Mouse (Mus musculus) gonadal fat pad, adult 2 months (tissue): ENCODE results near the gene Numbl. TPM values are rescaled to one million over a fixed set of nuclear protein-coding genes. Genes with fewer than 3 reads are reported as not detected.

ENCODE experiments used
- DNase-seq: peaks from one replicate; pipeline ENCODE4 v3.0.0-alpha.2; 2012; ENCODE audit warnings: low read depth
- polyA plus RNA-seq: library from polyadenylated mRNA; depleted of rRNA; stranded (reverse); fragments of >200 nt; gene quantifications from 2 replicates; pipeline ENCODE4 v1.2.3, GENCODE M21; 2012

Gene Numbl
- polyA plus RNA-seq, 1 experiment, result 22.4 TPM

DNA sequence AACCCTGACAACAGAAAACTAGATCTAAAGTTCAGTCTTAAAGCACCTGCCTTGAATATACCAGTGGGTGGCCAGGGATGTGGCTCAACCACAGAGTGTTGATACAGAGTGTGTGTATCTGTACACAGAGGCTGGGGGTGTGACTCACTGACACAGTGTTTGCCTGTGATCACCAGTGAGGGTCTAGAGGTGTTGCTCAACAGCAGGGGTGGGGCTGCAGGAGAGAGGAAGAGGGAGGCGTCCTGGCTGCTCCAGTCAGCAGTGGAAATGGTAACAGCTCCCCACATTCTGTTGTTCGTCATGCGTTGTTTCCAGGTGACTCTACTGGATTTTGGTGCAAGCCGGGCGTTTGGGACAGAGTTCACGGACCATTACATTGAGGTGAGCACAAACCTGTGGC lies 6.3 kb upstream of the Numbl start:
- no peak for DNase-seq

DNA sequence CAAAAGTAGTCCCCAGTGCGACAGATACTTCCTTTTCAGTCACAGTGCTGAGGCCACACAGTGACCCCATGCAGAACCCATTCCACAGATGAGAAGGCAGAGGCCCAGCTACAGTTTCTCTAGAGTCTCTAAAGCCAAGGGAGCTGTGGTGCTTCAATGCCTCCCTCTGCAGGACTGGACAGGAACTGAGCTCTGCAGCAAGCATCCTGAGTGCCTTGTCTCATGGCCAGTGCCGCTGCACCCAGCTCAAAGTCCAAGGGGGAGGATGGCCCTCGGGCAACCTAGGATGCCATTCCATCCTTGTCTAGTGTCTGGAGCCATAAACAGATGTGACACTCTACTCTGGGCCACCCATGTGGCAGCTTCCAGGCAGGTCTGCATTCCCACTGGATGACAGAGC lies 2.5 kb upstream of the Numbl start:
- no peak for DNase-seq

DNA sequence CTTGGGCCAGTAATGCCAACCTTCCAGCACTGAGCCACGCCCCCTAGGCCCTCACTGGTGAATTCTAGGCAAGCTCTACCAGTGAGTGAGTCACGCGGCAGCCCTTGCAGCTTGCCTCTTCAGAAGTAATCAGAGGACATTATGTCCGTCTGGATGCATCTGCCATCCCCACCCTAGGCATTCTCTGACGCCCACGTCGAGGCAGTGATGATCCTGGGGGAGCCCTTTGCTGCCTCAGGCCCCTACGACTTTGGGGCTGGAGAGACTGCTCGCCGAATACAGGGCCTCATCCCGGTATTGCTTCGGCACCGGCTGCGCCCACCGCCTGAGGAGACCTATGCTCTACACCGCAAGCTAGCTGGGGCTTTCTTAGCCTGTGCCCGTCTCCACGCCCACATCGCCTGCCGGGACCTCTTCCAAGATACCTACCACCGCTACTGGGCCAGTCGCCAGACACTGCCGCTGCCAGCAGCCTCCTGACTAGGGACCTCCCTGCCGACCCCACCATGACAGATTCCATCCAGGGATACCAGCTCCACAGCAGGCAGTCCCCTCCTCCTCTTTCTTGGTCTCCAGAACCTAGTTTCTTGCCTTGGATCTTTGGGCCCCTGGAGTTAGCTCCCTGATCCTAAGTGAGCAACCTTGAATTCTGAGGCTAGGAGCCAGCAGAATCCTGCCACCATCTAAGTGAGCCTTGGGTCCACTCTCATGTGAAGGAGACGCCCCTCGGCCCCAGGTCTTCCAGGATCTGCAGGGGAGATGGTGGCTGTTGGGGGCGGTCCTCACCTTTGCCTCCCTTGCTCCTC lies 984 bp upstream of the Numbl start:
- DNase-seq, result no peak

DNA sequence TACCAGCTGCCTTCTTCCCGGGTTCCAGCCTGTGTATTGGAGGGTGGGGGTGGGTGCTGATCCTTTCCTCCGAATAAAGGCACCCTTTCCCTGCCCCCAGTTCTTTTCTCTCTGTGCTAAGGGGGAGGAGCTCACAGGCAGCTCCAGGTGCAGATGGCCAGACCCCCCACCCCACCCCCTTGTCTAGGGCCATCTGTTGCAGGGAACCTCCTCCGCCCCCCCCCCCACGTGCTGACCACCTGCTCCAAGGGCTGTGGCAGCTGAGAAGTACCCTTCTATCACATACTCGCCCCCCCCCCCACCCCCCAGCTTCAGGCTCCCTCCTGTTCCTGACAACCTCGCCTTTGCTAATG lies 405 bp upstream of the Numbl start:
- DNase-seq, result no peak

DNA sequence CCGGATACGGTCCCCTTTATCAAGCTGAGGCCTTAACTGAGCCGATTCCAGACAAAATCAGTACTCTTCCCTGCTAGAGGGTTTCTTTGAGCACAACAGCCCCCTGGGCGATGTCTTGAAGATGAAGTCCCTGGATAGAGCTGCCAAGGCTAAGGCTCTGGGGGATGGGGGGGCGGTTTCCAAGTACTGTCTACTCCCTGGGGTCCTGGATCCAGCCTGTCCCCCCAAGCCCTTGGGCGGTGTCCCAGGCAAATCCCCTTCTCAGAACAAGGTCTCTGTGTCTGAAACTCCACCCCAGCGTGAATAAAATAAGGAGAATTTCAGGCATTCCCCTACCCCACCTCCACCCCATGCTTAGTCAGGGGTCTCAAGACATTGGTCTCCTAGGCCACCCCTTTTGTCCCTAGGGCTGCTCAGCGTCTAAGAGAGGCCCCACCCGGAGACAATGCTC lies 1.1 kb downstream of the Numbl start:
- no peak for DNase-seq

DNA sequence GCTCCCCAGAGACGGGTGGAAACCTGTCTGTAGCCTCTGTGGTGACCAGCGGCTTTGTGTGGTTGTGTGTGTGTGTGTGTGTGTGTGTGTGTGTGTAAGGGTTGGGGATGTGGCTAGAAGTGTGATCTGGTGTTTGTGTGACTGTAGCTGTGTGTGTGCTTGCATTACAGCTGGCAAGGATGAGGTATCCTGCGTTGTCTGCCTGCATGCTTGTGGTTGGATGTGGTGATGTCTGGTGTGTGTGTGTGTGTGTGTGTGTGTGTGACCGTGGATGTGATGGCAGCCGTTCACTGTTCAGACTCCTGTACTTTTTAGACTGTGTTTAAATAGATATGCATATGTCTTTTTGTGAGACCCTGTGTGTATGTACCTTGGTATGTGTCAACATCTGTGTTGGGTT lies 1.5 kb downstream of the Numbl start:
- DNase-seq, result no peak

DNA sequence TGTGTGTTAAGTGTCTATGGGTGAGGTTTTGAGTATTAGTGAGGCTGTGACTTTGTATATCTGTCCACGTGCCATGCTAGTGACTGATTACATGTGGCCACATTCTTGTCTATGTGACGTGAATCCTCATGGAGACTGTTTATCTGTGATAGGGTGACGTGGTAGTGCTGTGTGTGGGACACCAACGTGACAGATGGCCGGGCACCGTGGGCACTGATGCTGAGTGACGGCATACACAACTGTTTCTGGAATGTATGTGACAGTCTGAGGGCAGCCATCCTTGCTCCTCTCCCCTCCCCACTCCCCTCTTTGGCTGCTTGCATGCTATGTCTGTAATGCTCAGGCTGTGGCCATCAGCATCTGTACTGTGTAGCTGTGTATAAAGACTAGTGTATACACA lies 2.6 kb downstream of the Numbl start:
- no peak for DNase-seq

DNA sequence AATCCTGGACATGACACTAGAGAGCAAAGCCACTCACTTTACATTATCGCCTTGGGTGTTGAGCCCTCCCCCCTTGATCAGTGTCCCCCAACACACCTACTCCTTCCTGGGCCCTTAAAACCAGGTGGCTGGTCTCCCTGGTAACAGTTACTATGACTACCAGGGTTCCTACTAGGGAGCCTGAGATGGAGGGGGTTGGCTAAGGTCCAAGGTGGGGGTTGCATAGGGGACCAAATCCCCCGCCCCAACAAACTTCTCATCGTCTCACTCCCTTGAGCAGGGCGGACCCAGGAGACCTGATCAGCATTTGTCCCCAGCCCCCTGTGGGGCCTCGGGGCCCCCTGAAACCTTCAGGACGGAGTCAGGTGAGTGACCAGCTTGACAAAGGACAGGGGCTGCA lies 3.7 kb downstream of the Numbl start:
- DNase-seq, result no peak

DNA sequence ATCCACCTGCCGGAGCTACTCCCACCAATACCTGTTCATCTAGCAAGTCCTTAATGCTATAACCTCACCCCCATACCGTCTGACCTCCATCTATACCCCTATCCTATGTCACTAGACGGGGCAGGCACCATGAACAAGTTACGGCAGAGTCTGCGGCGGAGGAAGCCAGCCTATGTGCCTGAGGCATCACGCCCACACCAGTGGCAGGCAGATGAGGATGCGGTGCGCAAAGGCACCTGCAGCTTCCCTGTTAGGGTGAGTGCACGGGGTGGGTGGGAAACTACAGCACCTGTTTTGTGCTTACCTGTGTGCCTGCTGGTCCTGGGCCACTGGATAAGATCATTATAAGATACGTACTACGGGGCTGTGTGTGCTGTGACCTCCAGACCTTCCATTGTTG lies 6.5 kb downstream of the Numbl start:
- no peak for DNase-seq

DNA sequence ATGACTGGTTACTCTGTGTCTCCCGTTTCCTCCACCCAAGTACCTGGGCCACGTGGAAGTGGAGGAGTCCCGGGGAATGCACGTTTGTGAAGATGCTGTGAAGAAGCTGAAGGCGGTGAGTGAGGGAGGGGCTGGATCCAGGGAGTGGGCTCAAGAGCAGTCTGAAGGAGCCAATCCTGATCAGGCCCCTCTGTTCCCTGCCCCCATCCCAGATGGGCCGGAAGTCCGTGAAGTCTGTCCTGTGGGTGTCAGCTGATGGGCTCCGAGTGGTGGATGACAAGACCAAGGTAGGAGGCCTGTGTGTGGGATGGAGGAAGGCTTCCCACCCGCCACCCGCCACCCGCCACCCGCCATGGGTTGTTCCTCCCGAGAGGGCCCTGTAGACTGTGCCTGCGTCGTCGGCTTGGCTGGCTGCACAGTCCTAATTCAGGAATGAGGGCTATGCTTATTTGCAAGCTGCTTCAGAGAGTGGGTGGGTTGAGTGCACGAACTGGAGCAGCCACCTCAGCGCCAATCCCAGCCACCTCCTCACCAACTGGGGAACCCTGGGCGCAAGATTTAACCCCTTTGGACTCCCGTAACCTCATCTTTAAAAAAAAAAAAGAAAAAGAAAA lies 8.4 kb downstream of the Numbl start:
- no peak for DNase-seq

DNA sequence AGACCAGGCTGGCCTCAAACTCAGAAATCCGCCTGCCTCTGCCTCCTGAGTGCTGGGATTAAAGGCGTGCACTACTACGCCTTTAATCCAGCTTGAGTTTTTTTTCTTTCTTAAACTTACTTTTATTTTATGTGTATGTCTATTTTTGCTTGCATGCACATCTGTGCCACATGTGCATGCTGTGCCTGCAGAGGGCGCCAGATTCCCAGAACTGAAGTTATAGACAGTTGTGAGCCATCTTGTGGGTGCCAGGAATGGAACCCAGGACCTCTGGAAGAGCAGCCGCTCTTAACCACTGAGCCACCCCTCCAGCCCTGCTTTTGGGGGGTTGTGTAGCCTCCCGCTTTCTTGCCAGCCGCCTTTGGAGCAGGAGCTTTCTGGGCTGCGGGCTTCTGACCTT lies 13.2 kb downstream of the Numbl start:
- DNase-seq, result no peak

DNA sequence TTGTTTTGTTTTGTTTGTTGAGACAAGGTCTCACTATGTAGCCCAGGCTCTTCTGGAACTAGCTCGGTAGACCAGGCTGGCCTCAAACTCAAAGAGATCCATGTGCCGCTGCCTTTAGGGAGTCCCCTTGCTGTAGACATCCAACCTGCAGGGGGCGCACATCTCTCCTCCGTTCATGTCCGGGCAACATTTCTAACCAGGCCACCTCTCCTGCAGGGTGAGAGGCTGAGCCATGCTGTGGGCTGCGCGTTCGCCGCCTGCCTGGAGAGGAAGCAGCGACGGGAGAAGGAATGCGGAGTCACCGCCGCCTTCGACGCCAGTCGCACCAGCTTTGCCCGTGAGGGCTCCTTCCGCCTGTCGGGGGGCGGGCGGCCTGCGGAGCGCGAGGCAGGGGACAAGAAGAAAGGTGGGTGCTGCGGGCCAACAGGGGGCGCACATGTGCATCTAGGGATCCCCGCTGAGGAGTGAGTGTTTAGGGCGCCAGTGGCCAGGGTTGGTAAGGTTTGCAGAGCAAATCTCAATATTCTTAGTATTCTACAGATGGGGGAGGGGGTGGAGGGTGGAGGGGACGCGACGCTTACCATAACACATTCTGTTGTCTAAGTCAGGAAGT lies 15.6 kb downstream of the Numbl start:
- DNase-seq, result no peak

DNA sequence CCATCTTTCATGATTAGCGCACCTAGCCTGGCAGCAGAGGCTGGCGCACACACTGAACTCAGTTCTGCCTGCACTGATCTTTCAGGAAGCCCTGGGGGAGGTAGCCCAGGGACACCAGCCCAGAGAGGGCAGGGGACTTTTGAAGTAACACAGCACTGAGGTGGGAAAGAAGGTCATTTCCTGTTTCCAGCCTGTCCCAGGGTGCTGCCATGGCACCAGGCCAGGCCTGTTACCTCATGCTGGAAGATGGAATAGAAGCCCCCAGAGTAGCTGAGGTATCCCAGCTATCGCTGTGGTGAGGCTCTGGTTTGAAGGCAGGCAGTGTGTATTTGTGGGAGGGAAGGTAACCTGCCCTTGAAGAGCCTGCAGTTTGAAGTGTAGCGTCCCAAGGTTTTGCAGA lies 16.7 kb downstream of the Numbl start:
- DNase-seq, result no peak

DNA sequence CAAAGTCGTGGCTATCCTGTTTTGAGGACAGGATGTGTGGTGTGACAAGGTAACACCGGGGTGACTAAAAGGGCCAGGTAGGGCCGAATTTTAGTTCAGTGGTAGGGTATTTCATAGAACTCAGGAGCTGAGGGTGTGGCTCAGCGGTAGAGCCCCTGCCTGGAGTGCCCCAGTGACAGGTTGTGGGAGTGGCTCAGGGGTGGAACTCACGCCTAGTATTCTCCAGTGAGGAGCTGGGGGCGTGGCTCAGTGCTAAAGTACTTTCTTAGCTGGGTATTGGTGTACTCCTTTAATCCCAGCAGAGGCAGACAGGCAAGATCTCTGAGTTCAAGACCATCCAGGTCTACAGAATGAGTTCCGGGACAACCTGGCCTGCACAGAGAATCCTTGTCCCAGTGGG lies 17.8 kb downstream of the Numbl start:
- no peak for DNase-seq

DNA sequence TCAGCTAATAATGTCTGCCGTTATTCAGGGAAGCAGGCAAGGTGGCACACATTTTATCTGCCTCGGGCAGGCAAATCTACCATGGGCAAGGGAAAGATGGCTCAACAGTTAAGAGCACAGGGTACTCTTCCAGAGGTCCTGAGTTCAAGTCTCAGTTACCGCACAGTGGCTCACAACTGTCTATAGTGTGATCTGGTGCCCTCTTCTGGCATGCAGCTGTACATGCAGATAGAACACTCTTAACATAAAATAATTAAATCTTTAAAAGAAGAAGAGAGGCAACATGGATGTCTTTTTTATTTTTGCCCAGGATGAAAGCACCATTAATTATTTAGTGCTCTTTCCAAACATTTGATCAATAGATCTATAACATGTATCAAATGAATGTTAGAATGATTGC lies 19.0 kb downstream of the Numbl start:
- no peak for DNase-seq

DNA sequence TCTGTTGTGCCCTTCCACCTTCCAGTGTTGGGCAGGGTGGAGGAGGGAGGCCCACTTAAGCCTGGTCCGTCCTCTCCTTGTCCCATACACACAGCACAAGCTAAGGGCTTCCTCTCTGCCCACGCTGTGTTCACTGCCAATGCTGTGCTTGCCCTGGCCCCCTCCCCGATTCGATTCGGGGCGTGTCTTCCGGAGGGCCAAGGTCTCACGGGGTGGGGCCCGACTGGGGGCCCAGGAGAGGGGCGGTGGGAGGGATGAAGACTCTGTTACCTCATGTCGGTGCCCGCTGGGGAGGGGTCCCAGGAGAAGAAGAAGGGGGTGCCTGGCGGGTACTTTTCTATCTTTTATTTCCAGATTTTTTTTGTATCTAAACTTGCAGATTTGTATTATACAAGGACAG lies 23.5 kb downstream of the Numbl start:
- DNase-seq, result no peak

DNA sequence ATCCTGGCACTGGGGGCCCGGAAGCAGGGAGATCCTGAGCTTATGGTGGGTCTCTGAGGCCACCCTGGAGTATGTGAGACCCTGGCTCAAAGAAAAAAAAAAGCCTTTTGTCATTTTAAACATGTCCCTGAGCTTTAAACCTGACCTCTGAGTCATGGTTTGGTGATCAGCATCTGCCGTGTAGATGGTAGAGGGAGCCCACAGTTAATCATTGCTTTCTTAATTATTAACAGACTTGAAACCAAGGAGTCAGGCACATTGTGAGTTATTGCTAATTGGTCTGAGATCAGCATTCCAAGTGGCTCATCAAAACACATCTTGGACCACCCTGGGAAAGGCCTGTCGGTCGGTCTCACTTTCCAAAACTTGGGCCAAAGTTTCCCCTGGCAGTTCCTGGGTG lies 24.0 kb downstream of the Numbl start:
- DNase-seq, result no peak

DNA sequence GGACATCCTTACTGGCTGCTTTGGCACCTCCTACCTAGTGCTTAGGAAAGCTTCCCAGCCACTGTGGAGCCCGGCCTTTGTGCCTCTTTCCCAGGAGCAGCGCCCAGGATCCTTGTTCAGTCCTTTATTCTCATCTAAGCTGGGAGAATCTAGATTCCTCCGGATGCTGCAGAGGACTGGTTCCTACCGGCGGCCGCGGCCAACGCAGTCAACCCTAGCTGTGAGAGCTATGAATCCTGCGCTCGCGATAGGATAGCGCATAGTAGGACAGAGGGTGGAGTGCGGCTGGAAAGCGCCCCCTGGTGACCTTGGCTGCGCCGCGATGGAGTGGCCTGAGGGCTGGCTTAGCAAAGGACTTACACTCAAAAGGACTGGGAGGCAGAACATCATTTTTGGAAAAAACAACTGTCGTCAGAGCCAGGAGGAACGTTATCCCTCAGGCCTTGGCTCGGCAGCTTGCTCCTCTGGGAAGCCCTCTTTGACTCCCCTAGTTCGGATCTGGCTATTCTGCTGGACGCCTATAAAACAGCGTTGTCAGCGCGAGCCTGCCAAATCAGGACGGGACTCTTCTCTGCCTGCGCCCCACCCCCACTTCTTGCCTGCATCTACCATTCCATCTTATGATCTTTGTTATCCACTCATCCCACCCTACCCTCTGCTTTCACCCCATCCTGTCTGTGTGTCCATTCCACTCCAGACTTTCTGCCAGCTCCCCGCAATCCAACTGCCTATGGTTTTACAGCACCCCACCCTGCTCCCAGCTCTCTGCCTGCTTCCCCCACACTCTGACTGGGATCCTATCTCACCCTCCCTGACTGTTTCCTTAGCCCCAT lies 26.8 kb downstream of the Numbl start:
- no peak for DNase-seq

DNA sequence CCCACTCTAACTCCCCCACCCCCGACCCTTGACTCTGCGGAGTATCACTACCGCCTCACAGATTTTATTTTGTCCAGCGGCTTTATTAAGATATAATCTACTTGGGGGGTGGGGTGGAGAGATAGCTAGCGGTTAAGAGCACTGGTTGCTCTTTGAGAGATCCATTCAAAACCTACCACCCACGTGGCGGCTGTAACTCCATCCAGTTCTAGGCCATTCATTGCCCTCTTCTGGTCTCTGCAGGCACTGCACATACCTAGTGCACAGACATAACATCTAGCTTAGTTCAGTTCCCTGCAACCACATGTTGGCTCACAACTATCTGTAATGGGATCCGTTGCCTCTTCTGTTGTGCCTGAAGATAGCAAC lies 27.4 kb downstream of the Numbl start:
- no peak for DNase-seq

DNA sequence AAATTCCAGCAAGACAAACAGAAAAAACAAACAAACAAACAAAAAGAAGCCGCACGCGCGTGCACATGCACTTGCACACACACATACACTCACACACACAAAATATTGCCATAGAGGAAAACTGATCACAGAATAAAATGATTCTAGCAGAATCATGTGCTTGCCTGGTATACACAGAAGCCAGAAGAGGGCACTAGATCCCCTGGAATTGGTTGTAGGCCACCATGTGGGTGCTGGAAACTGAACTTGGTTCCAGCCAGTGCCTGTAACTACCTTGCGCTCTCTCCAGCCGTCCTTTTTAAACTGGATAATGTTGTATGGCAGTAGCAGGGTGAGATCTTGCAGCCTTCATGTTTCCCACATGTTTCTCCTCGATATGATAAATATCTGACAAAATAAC lies 30.5 kb downstream of the Numbl start:
- no peak for DNase-seq

DNA sequence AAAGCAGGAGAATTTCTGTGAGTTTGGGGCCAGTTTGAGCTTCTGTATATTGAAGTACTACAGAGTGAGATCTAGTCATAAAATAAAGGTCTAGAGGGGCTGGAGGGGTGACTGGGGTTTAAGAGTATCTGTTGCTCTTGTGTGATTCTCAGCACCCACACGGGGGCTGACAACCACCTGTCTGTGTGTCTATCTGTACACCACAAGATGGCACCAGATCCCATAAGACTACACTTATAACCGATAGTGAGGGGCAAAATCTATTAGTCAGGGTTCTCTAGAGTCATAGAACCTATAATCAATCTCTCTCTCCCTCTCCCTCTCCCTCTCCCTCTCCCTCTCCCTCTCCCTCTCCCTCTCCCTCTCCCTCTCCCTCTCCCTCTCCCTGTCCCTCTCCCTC lies 32.3 kb downstream of the Numbl start:
- no peak for DNase-seq

DNA sequence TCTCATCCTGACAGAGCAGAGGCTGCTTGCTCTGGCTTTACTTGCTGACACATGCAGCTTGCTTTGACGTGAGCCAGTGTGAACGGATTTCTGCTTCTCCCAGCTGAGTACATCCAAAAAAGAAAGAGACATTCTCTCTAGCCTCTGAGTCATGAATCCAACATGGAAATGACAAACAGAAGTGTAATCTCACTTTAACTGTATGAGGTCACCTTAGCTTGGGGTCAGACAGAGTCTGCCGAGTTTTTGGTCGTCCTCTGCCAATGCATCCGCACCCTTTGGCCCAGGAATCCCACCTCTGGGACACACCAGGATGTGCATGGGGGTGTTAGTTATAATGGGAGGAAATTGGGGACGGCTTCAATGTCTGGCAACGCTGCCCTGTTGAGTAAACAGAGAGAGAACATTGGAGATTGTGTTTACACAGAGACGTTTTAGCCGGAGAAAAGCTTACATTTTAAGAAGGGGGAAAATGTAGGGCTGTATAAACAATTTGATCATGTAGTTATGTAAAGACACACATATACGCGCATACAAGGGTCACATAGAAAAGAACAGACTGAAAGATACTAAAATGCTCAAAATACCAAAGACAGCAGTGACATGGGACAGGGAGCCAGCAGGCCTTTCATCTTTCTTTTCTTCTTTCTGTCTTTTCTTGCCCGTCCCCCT lies 33.7 kb downstream of the Numbl start:
- DNase-seq, result no peak
